Mouse (Mus musculus) cortical plate, adult 2 months (tissue): ENCODE measurements around the gene Serpinb9.

Experiments used
- CTCF ChIP-seq: fragments of 200-500 bp; IDR thresholded peaks from 2 replicates; pipeline ENCODE4 v1.5.1; 2011; ENCODE audit warnings: mild to moderate bottlenecking, control low read depth, low read length; ENCODE audit not compliant: insufficient read depth; ENCODE audit errors: extremely low read depth
- POLR2A ChIP-seq: fragments of 200-500 bp; IDR thresholded peaks from 2 replicates; pipeline ENCODE4 v1.6.1; 2011; ENCODE audit warnings: mild to moderate bottlenecking, low read length, control low read depth; ENCODE audit not compliant: insufficient read depth; ENCODE audit errors: extremely low read depth

- TF ChIP-seq CTCF (no peak), POLR2A (no peak)
These were observed 24.2 kb downstream of the Serpinb9 start, which contains the start of gene Serpinb9b for GRCm38 (mm10) chr13:33027244-33027643.
